Mouse (Mus musculus): ENCODE measurements at regions not wholly inside any gene's neighbourhood (a gene's known extent, or its start where the extent isn't known, plus 50 kb on each side); places are given as distances from the start of the nearest gene placed in this dataset.

DNA sequence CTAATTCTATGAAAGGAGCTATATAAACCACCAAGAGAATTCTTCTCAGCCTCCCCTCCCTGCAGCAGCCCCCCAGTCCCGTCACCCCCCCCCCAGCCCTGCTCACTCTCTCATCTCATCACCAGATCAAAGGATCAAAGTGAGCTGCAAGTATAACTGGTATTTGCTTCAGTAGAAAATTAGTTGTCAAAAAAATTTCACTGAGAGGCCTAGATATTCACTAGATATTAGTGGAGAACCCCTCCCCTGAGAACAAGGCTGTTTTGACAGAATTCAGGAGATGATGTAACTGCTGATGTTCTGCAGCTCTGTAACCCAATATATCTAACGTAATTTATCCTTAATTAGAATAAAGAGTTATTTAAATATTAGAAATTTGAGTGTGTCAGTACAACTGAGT, 124.2 kb upstream of the Slitrk2 start:
- TF ChIP-seq CTCF (IDR thresholded peaks at IDR 0.05) = no peak
- WGBS = 35% methylated on average over 2 of the region's 2 CpGs
- no peaks in the 10 kb centered on the region for H3K27me3 ChIP-seq (ENCODE audit: insufficient read depth, low read length)
- no peaks in the 10 kb centered on the region for H3K9me3 ChIP-seq (ENCODE audit: low read length)
- no peak for DNase-seq (ENCODE audit: low spot score)
- H3K4me3 ChIP-seq (ENCODE audit: low read depth, low read length) = no peak overlapping the region
- H3K27ac ChIP-seq (ENCODE audit: low read depth, low read length) = no peak overlapping the region
- no peaks in the 10 kb centered on the region for H3K4me1 ChIP-seq (ENCODE audit: insufficient read depth, low read length)
- no peak for ATAC-seq (ENCODE audit: low FRiP score)
- no peak overlapping the region for H3K9ac ChIP-seq (replicated peaks; ENCODE audit: low read length, poor library complexity, severe bottlenecking)
- H3K36me3 ChIP-seq (ENCODE audit: insufficient read depth, low read length) = no peaks in the 10 kb centered on the region
- no peak overlapping the region for H3K4me2 ChIP-seq (ENCODE audit: low read depth, low read length, poor library complexity, severe bottlenecking)

GRCm38 (mm10) chrX:66526842-66527623, 122.1 kb upstream of the Slitrk2 start:
- no peaks in the 10 kb centered on the region for H3K36me3 ChIP-seq (ENCODE audit: insufficient read depth, low read length)
- H3K27ac ChIP-seq (ENCODE audit: low read depth, low read length) = no peak overlapping the region
- H3K4me3 ChIP-seq (ENCODE audit: low read depth, low read length) = no peak overlapping the region
- 61% methylated on average over 3 of the region's 3 CpGs for WGBS
- no peak for TF ChIP-seq CTCF (IDR thresholded peaks at IDR 0.05)
- no peaks in the 10 kb centered on the region for H3K4me1 ChIP-seq (ENCODE audit: insufficient read depth, low read length)
- no peaks in the 10 kb centered on the region for H3K27me3 ChIP-seq (ENCODE audit: insufficient read depth, low read length)
- no peak overlapping the region for H3K4me2 ChIP-seq (ENCODE audit: low read depth, low read length, poor library complexity, severe bottlenecking)
- no peak overlapping the region for H3K9ac ChIP-seq (replicated peaks; ENCODE audit: low read length, poor library complexity, severe bottlenecking)
- H3K9me3 ChIP-seq (ENCODE audit: low read length) = no peaks in the 10 kb centered on the region
- peak; percentile 8 for DNase-seq (ENCODE audit: low spot score)
- no peak for ATAC-seq (ENCODE audit: low FRiP score)

DNA sequence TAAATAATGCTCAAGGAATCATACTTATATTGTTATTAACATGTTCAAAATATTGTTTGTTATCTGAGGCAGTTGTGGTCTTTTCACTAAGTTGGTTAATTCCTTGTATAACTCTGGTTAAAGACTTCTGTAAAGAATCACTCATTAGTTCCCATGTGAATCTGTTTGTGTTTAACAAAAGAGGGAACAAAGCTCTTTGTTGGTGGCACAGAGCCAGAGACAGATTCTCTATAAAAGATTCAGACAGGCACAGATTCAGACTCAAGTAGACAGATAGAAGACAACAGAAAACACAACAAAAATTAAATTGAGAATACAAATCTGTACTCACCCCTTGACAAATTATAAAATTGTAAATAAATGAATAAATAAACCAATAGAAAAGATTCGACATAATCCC, 120.2 kb upstream of the Slitrk2 start:
- Histone ChIP-seq H3K4me2 (ENCODE audit: low read depth, low read length, poor library complexity, severe bottlenecking) (no peak overlapping the region), H3K4me1 (ENCODE audit: insufficient read depth, low read length) (no peaks in the 10 kb centered on the region), H3K27ac (ENCODE audit: low read depth, low read length) (no peak overlapping the region), H3K36me3 (ENCODE audit: insufficient read depth, low read length) (no peaks in the 10 kb centered on the region), H3K27me3 (ENCODE audit: insufficient read depth, low read length) (no peaks in the 10 kb centered on the region), H3K4me3 (ENCODE audit: low read depth, low read length) (no peak overlapping the region), H3K9ac (replicated peaks; ENCODE audit: low read length, poor library complexity, severe bottlenecking) (no peak overlapping the region), H3K9me3 (ENCODE audit: low read length) (no peaks in the 10 kb centered on the region)
- DNase-seq (ENCODE audit: low spot score) (no peak), ATAC-seq (ENCODE audit: low FRiP score) (no peak)
- WGBS = 74% methylated on average over 1 of the region's 1 CpGs
- no peak for TF ChIP-seq CTCF (IDR thresholded peaks at IDR 0.05)

DNA sequence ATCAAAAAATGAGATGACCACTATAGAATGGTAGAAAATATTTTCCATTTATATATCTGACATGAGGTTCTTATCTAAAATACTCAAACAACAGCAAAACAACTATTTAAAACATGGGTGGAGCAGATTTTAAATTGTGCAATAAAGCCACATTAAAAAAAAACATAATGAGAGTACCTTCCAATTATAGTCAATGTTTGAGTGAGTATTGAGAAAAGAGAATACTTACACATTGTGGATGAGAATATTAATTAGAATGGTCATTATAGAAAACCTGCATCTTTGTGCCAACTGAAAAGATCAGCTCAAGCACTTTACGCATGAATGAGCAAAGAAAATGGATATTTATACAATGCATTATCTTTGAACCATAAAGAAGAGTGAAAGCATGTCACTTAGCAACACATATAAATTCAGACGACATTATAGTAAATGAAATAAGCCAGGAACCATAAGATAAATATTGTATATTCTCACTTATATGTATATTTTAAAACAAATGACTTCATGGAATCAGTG, 105.1 kb upstream of the Slitrk2 start:
- H3K4me3 ChIP-seq (ENCODE audit: low read depth, low read length) = no peak overlapping the region
- ATAC-seq (ENCODE audit: low FRiP score) (no peak), DNase-seq (ENCODE audit: low spot score) (no peak)
- H3K9ac ChIP-seq (replicated peaks; ENCODE audit: low read length, poor library complexity, severe bottlenecking) = no peak overlapping the region
- no peaks in the 10 kb centered on the region for H3K4me1 ChIP-seq (ENCODE audit: insufficient read depth, low read length)
- no peak overlapping the region for H3K4me2 ChIP-seq (ENCODE audit: low read depth, low read length, poor library complexity, severe bottlenecking)
- no peaks in the 10 kb centered on the region for H3K9me3 ChIP-seq (ENCODE audit: low read length)
- H3K27ac ChIP-seq (ENCODE audit: low read depth, low read length) = no peak overlapping the region
- TF ChIP-seq CTCF (IDR thresholded peaks at IDR 0.05) = no peak
- no peaks in the 10 kb centered on the region for H3K27me3 ChIP-seq (ENCODE audit: insufficient read depth, low read length)
- WGBS = 52% methylated on average over 2 of the region's 2 CpGs
- no peaks in the 10 kb centered on the region for H3K36me3 ChIP-seq (ENCODE audit: insufficient read depth, low read length)

GRCm38 (mm10) chrX:66554539-66554938, 94.6 kb upstream of the Slitrk2 start:
- no peaks in the 10 kb centered on the region for H3K4me1 ChIP-seq (ENCODE audit: insufficient read depth, low read length)
- H3K4me3 ChIP-seq (ENCODE audit: low read depth, low read length) = no peak overlapping the region
- H3K9ac ChIP-seq (replicated peaks; ENCODE audit: low read length, poor library complexity, severe bottlenecking) = no peak overlapping the region
- peak; percentile 46 for DNase-seq (ENCODE audit: low spot score)
- WGBS = 41% methylated on average over 2 of the region's 2 CpGs
- no peak for TF ChIP-seq CTCF (IDR thresholded peaks at IDR 0.05)
- H3K27me3 ChIP-seq (ENCODE audit: insufficient read depth, low read length) = no peaks in the 10 kb centered on the region
- H3K9me3 ChIP-seq (ENCODE audit: low read length) = no peaks in the 10 kb centered on the region
- H3K27ac ChIP-seq (ENCODE audit: low read depth, low read length) = no peak overlapping the region
- no peaks in the 10 kb centered on the region for H3K36me3 ChIP-seq (ENCODE audit: insufficient read depth, low read length)
- no peak overlapping the region for H3K4me2 ChIP-seq (ENCODE audit: low read depth, low read length, poor library complexity, severe bottlenecking)
- no peak for ATAC-seq (ENCODE audit: low FRiP score)

Measured in midbrain, postnatal 0 days (tissue).